Mouse (Mus musculus): ENCODE results near the gene Nipsnap2. TPM values are rescaled to one million over a fixed set of nuclear protein-coding genes. Genes with fewer than 3 reads are reported as not detected.
A peak's percentile ranks its signal among the peaks of the same experiment; 100 is the strongest.
"Not testable (repeated sequence)": the region's sequence is repeated elsewhere in the genome, so short reads cannot be mapped to it uniquely, and the experiment has no call there.

The Nipsnap2 gene
- polyA plus RNA-seq, 1 experiment from 2014 or later = 88.3 TPM

GRCm38 (mm10) chr5:129773330-129773729 is 48.5 kb downstream of the Nipsnap2 start:
- not testable (repeated sequence) for H3K9me3 ChIP-seq (ENCODE audit: control insufficient read depth, low read length); H3K4me3 ChIP-seq (replicated peaks; ENCODE audit: low read depth, low read length); H3K4me1 ChIP-seq (ENCODE audit: control insufficient read depth, insufficient read depth, low read length); DNase-seq; ATAC-seq (ENCODE audit: low FRiP score, low TSS enrichment); H3K36me3 ChIP-seq (ENCODE audit: control insufficient read depth, insufficient read depth, low read length); H3K4me2 ChIP-seq (ENCODE audit: low read length); H3K27me3 ChIP-seq (ENCODE audit: control insufficient read depth, insufficient read depth, low read length); H3K9ac ChIP-seq (replicated peaks; ENCODE audit: low read length); H3K27ac ChIP-seq (replicated peaks; ENCODE audit: low read depth, low read length)
- WGBS = 88% methylated on average over 4 of the region's 4 CpGs

DNA sequence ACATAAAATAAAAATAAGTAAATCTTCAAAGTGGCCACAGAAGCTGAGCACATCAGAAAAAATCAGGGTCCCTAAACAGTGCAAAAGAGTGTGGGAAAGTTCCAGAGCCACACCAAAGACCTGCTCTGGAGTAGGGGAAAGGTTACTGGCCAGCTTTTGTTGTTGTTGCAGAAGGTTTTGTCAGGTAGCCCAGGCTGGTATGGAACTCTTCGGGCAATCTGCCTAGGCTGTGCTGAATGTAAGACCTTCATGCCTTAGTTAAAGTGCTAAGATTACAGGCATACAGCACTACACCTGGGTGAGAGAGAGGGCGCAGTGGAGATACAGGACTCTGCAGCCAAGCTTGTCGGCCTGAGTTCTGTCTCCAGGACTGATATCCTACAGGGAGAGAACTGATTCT is 49.8 kb downstream of the Nipsnap2 start:
- no peak for ATAC-seq (ENCODE audit: low FRiP score, low TSS enrichment)
- H3K9ac ChIP-seq (replicated peaks; ENCODE audit: low read length) = no peak overlapping the region

GRCm38 (mm10) chr5:129778348-129778995 is 53.6 kb downstream of the Nipsnap2 start:
- Histone ChIP-seq H3K4me1 (ENCODE audit: control insufficient read depth, insufficient read depth, low read length) (peaks cover 10% of the 10 kb centered on the region), H3K4me3 (replicated peaks; ENCODE audit: low read depth, low read length) (peak overlapping the region; percentile 45), H3K27me3 (ENCODE audit: control insufficient read depth, insufficient read depth, low read length) (no peaks in the 10 kb centered on the region), H3K9ac (replicated peaks; ENCODE audit: low read length) (peak overlapping the region; percentile 52), H3K9me3 (ENCODE audit: control insufficient read depth, low read length) (no peaks in the 10 kb centered on the region), H3K36me3 (ENCODE audit: control insufficient read depth, insufficient read depth, low read length) (no peaks in the 10 kb centered on the region), H3K27ac (replicated peaks; ENCODE audit: low read depth, low read length) (no peak overlapping the region), H3K4me2 (ENCODE audit: low read length) (peak overlapping the region; percentile 80)
- no peak for DNase-seq
- 47% methylated on average over 11 of the region's 11 CpGs for WGBS
- ATAC-seq (ENCODE audit: low FRiP score, low TSS enrichment) = no peak

More for the DNA sequence above, 49.8 kb downstream of the Nipsnap2 start:
- Histone ChIP-seq H3K4me2 (ENCODE audit: low read length) (no peak overlapping the region), H3K4me1 (ENCODE audit: control insufficient read depth, insufficient read depth, low read length) (peaks cover 10% of the 10 kb centered on the region), H3K36me3 (ENCODE audit: control insufficient read depth, insufficient read depth, low read length) (peaks cover 5% of the 10 kb centered on the region; the same call in 1 of the 2 replicates), H3K9me3 (ENCODE audit: control insufficient read depth, low read length) (no peaks in the 10 kb centered on the region), H3K4me3 (replicated peaks; ENCODE audit: low read depth, low read length) (no peak overlapping the region), H3K27ac (replicated peaks; ENCODE audit: low read depth, low read length) (no peak overlapping the region), H3K27me3 (ENCODE audit: control insufficient read depth, insufficient read depth, low read length) (no peaks in the 10 kb centered on the region)
- DNase-seq = no peak
- WGBS = 91% methylated on average over 3 of the region's 3 CpGs

DNA sequence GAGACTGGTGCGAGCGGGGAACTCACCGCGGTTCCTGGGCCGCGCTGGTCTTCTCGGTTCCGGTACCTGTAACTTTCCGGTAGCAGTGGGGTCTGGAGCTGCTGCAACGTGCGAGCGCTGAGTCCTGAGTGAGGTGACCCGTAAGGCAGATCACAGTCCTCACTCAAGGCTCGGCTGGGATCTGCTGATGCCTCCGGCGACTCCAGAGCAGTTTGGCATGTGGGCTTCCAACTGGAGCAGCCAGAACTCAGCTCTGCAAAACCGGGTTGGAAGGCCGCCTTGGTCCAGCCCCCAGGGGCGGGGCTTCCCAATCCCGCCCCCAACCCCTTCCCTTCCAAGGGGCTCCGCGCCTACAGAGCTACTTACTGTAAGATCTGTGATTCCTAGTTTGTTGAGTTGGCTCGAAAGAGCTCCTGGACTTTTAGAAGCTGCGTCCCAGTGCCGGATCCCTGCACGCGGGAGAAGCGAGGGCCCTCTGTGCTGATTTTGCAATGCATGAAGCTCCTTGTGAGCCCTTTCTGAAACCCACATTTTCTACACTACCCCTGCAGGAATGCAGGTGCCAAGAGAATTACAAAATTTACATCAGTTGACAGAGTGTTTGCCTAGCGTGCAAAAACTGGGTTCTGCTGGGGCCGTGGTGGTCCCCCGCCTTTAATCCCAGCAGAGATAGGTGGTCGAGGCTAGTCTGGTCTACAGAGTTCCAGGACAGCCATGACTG is 54.3 kb downstream of the Nipsnap2 start:
- H3K4me3 ChIP-seq (replicated peaks; ENCODE audit: low read depth, low read length) = peak overlapping the region; percentile 45
- 0 out of 2 replicates have a peak overlapping the region, but pooled peaks have one; percentile 20 for H3K27ac ChIP-seq (replicated peaks; ENCODE audit: low read depth, low read length)
- DNase-seq (peak; percentile 87), ATAC-seq (ENCODE audit: low FRiP score, low TSS enrichment) (no peak; the same call in 1 of the 2 replicates)
- WGBS = 1% methylated on average over 32 of the region's 32 CpGs
- H3K4me2 ChIP-seq (ENCODE audit: low read length) = peak overlapping the region; percentile 80
- no peaks in the 10 kb centered on the region for H3K36me3 ChIP-seq (ENCODE audit: control insufficient read depth, insufficient read depth, low read length)
- H3K27me3 ChIP-seq (ENCODE audit: control insufficient read depth, insufficient read depth, low read length) = no peaks in the 10 kb centered on the region
- H3K4me1 ChIP-seq (ENCODE audit: control insufficient read depth, insufficient read depth, low read length) = peaks cover 10% of the 10 kb centered on the region
- peak overlapping the region; percentile 52 for H3K9ac ChIP-seq (replicated peaks; ENCODE audit: low read length)
- H3K9me3 ChIP-seq (ENCODE audit: control insufficient read depth, low read length) = no peaks in the 10 kb centered on the region

DNA sequence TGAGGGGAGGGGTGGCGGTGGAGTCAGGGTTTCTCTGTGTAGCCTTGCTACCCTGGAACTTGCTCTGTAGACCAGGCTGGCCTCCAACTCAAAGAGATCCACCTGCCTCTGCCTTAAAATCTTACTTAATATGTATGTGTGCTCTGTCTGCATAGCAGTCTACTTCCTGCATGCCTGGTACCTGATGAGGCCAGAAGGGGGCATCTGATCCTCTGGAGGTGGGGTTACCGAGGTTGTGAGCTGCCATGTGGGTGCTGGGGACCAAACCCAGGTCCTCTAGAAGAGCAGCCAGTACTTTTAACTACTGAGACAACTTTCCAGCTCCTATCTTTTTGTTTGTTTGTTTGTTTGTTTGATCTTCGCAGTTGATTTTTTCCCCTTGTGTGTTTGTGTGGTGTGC is 55.3 kb downstream of the Nipsnap2 start:
- Histone ChIP-seq H3K4me1 (ENCODE audit: control insufficient read depth, insufficient read depth, low read length) (peaks cover 10% of the 10 kb centered on the region), H3K9ac (replicated peaks; ENCODE audit: low read length) (no peak overlapping the region), H3K36me3 (ENCODE audit: control insufficient read depth, insufficient read depth, low read length) (no peaks in the 10 kb centered on the region), H3K27ac (replicated peaks; ENCODE audit: low read depth, low read length) (no peak overlapping the region), H3K4me3 (replicated peaks; ENCODE audit: low read depth, low read length) (no peak overlapping the region), H3K27me3 (ENCODE audit: control insufficient read depth, insufficient read depth, low read length) (no peaks in the 10 kb centered on the region), H3K4me2 (ENCODE audit: low read length) (no peak overlapping the region), H3K9me3 (ENCODE audit: control insufficient read depth, low read length) (no peaks in the 10 kb centered on the region)
- ATAC-seq (ENCODE audit: low FRiP score, low TSS enrichment) (no peak), DNase-seq (no peak)
- 92% methylated on average over 3 of the region's 3 CpGs for whole genome bisulfite sequencing

DNA sequence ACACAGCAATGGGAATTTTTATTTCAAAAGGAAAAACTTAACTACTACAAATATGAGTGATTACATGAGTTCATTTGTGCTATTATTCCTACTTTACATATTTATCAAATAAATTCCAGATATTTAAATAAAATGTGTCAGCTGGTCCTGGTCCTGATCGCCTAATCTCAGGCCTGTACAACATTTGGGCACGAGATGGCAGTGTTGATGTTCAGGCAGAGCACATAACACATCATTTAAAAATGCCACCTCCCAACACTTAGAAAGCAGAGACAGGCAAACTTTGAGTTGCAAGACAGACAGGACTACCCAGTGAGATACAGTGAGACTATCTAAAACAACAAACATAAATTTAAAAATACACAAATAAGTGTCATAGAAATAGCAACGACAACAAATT is 57.3 kb downstream of the Nipsnap2 start:
- Histone ChIP-seq H3K36me3 (ENCODE audit: control insufficient read depth, insufficient read depth, low read length) (no peaks in the 10 kb centered on the region), H3K9me3 (ENCODE audit: control insufficient read depth, low read length) (no peaks in the 10 kb centered on the region), H3K27me3 (ENCODE audit: control insufficient read depth, insufficient read depth, low read length) (no peaks in the 10 kb centered on the region), H3K4me1 (ENCODE audit: control insufficient read depth, insufficient read depth, low read length) (peaks cover 13% of the 10 kb centered on the region), H3K9ac (replicated peaks; ENCODE audit: low read length) (no peak overlapping the region), H3K27ac (replicated peaks; ENCODE audit: low read depth, low read length) (no peak overlapping the region), H3K4me2 (ENCODE audit: low read length) (no peak overlapping the region), H3K4me3 (replicated peaks; ENCODE audit: low read depth, low read length) (no peak overlapping the region)
- no peak for ATAC-seq (ENCODE audit: low FRiP score, low TSS enrichment)
- peak; percentile 60 for DNase-seq
- 53% methylated on average over 3 of the region's 3 CpGs for WGBS

GRCm38 (mm10) chr5:129785235-129785870 is 60.5 kb downstream of the Nipsnap2 start:
- no peak for ATAC-seq (ENCODE audit: low FRiP score, low TSS enrichment)
- H3K36me3 ChIP-seq (ENCODE audit: control insufficient read depth, insufficient read depth, low read length) = peaks cover 14% of the 10 kb centered on the region
- WGBS = 94% methylated on average over 5 of the region's 5 CpGs
- H3K27me3 ChIP-seq (ENCODE audit: control insufficient read depth, insufficient read depth, low read length) = no peaks in the 10 kb centered on the region
- no peak for DNase-seq
- H3K9ac ChIP-seq (replicated peaks; ENCODE audit: low read length) = no peak overlapping the region
- no peak overlapping the region for H3K4me3 ChIP-seq (replicated peaks; ENCODE audit: low read depth, low read length)
- no peak overlapping the region for H3K4me2 ChIP-seq (ENCODE audit: low read length)
- no peaks in the 10 kb centered on the region for H3K9me3 ChIP-seq (ENCODE audit: control insufficient read depth, low read length)
- no peak overlapping the region for H3K27ac ChIP-seq (replicated peaks; ENCODE audit: low read depth, low read length)
- 0 out of 2 replicates have a peak, but pooled peaks cover 9% of the 10 kb centered on the region for H3K4me1 ChIP-seq (ENCODE audit: control insufficient read depth, insufficient read depth, low read length)

DNA sequence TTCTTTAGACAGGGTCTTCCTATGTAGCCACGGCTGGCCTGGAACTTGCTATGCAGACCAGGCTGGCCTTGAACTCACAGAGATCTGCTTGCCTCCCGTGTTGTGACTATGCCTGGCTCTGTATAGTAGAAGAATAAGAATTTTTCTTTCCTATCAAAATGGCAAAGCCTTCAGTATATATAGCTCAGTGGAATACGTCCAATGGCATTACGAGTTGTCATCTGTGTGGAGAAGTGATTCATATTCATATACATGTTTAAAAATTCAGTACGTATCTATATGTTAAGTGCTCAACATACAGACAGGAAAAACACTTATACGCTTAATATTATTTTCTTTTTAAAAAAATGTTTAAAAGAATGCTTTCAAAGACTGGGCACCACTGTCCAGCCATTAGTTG is 61.3 kb downstream of the Nipsnap2 start:
- DNase-seq = no peak
- H3K36me3 ChIP-seq (ENCODE audit: control insufficient read depth, insufficient read depth, low read length) = peaks cover 20% of the 10 kb centered on the region
- ATAC-seq (ENCODE audit: low FRiP score, low TSS enrichment) = no peak

More for the DNA sequence above, 61.3 kb downstream of the Nipsnap2 start:
- WGBS = 79% methylated on average over 6 of the region's 6 CpGs
- H3K4me2 ChIP-seq (ENCODE audit: low read length) = peak overlapping the region; percentile 92
- no peaks in the 10 kb centered on the region for H3K27me3 ChIP-seq (ENCODE audit: control insufficient read depth, insufficient read depth, low read length)
- H3K4me1 ChIP-seq (ENCODE audit: control insufficient read depth, insufficient read depth, low read length) = 0 out of 2 replicates have a peak, but pooled peaks cover 9% of the 10 kb centered on the region
- no peaks in the 10 kb centered on the region for H3K9me3 ChIP-seq (ENCODE audit: control insufficient read depth, low read length)
- peak overlapping the region; percentile 98 for H3K27ac ChIP-seq (replicated peaks; ENCODE audit: low read depth, low read length)
- peak overlapping the region; percentile 85 for H3K9ac ChIP-seq (replicated peaks; ENCODE audit: low read length)
- peak overlapping the region; percentile 83 for H3K4me3 ChIP-seq (replicated peaks; ENCODE audit: low read depth, low read length)

Data from midbrain, embryonic 14.5 days (tissue).